Mouse (Mus musculus) right cerebral cortex, postnatal 4 days (tissue): ENCODE data around the gene Msl1.

Source experiments
- DNase-seq: peaks from one replicate; pipeline ENCODE4 v3.0.0-alpha.2; 2022

Gene Msl1

DNA sequence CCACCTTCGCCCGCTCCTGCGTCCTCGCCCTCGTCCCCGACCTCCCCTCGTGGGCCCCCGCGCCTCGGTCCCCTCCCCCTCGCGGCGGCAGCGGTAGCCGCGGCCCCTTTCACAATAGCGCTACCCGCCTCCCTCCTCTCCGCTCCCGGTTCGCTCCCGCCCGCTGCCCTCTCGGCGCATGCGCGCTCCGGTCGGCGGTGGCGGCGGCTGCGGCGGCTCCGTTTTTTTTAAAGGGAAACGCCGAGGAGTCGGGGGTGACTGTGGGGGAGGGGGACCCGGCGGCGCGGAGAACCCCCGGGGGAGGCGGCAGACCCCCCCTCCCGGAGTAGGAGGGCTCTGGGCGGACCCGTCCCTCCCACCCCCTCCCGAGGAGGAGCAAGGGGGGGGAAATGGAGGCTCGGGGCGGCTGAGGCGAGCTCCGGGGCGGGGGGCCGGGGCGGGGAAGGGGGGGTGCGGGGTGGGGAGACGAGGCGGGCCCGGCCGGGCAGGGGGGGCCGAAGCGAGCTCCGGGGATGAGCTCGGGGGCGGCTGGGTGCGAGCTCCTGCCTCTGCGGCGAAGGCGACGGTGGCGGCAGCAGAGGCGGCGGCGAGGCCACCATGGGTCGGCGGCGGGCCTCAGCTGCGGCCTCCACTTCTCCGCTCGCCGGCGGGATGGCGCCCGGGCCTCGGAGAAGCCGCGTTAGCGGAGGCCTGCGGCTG, at the start of gene Msl1:
Gene Msl1 (plus strand): TSS at position 502 of the 699 bp plus-strand sequence.
- DNase-seq, result peak; percentile 92

DNA sequence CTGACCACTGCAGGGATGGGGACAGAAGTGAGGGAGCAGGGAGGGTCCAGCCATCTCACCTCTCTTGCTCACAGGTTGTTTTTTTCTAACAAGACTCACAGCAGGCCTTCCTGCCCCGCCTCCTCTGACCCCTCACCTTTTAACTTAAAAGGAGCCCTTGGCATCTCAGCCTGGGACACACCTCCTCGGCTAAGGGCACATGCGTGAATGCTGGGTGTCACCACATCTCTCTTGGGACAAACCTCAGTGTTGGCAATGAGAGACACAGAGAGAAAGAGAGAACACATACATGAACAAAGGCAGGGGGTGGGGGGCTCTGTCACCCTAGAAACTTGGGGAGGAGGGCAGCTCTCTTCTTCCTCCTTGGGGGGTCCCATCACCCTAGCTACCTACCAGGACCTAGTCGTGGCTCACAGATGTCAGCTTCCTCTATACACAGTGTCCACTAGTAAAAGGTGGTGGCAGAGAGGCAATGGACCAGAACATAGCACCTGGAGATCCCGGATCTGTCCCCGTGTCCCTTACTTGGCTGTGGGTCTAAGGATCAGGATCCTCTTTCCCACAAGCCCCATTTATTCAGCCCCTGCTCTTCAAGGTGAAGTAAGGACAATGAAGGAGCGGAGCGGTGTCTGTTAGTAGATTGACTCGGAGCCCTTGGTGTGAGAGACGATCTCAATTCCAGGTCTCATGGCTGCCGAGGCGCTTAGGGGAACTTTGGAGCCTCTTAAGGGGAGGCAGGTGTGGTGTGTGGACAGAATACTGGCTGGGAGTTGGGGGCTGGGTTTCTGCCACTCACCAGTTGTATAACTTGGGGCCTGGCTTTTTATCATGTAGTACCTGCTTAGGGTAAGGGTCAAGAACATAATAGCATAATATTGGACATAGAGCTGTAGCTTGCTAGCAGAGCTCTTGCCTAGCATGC, 49.1 kb upstream of the Msl1 start:
- DNase-seq, result no peak

GRCm38 (mm10) chr11:98746855-98747693, 48.2 kb upstream of the Msl1 start:
- peak; percentile 90 for DNase-seq

DNA sequence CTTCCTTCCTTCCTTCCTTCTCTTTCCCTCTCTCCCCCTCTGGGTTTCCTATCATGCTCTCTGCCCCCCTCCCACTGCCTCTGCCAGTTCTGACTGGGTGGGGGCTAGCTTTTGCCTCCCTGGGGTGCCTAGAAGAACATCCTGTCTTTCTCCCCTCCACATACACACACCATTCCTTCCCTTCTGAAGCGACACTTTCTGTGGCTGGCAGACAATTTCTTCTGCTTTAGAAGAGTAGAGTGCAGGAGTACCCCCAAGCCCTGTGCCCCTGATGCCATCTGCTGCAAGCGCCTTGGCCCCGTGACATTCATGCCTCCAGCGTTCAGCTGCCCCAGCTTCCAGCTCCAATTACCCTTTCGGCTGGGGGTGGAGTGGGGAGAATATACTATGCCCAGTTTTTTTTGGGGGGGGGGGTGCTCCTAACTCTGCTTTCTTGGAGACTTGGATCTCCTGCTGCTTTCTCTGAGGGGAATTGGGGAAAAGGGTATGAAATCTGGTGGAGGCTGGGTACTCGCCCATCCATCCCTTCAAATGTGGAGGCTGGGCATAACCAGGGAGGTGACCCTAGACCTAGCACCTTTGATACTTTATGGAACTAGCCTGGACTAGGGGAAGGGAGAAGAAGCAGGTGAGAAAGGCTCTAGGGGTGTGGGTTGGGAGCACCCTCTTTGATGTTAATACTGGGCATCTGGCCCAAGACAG, 47.4 kb upstream of the Msl1 start:
- no peak for DNase-seq

GRCm38 (mm10) chr11:98748506-98749416, 46.6 kb upstream of the Msl1 start:
- no peak for DNase-seq

- peak; percentile 85 for DNase-seq
These were observed 45.6 kb upstream of the Msl1 start for GRCm38 (mm10) chr11:98749716-98750115.

- DNase-seq, result peak; percentile 89
These were observed 44.7 kb upstream of the Msl1 start for GRCm38 (mm10) chr11:98750351-98751201.

GRCm38 (mm10) chr11:98751221-98751782, 44.0 kb upstream of the Msl1 start:
- DNase-seq, result no peak

- DNase-seq, result no peak
These were observed 42.7 kb upstream of the Msl1 start for GRCm38 (mm10) chr11:98752562-98753140.

DNA sequence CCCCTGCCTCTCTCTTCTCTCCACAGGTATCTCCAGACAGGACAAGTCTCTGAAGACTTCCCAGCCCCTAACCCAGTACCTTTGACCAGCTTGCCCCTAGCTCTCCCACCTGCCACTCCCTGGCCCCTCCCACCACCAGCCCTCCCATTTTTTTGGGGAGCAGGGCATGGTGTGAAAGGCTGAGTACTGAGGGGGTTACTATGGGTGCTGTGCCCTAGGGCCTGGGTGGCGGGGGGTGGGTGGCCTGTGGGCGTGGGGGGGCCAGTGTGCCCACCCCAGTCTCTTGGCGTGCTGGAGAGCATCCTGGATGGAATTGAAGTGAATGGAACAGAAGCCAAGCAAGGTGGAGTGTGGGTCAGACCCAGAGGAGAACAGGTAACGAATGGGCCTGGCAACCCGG, 42.1 kb upstream of the Msl1 start:
- DNase-seq, result no peak

DNA sequence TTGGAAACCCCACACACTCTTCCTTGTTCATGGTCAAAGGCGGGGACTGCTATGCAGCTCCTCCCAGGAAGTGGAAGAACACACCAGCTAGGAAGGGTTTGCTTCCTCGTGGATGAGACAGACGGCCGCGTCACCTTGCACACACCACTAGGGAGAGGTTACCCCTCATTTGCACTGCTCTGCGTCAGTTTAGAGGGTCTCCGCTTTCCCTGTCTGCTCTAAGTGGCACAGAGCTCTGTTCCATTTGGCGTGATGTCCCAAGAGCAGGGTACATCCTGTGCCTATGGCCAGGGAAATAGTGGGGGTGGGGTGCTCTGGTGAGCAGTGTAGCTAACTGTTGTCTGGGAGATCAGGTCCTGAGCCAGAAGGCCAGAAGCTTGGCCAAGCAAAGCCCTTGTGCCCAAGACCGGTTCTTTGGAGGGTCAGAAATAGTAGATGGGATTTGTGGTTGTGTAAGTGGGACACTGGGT, 41.1 kb upstream of the Msl1 start:
- no peak for DNase-seq

DNA sequence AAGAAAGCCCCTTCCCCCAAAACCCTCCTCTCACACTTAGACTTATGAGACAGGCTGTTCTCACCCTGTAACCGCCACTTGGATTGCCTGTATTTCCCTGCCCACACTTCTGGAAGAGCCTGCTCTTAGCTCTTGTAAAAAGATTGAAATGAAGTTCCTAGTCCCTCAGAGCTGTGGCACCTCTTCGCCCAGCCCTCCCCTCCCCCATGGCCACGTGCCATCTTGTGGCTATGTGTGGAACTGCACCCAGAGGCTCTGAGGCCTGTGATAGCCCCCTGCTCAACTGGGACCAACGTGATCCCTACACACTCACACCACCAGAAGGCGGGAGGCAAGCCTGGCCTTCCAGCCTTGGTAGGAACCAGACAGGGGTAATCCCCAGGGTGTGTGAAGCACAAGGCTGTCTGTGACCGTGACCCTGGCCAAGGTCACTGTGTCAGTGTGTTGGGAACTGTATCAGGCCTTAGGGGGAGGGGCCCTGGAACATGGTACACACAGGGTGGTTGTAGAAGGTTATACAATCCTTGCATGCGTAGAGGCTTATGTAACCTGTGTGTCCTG, 40.6 kb upstream of the Msl1 start:
- peak; percentile 80 for DNase-seq

DNA sequence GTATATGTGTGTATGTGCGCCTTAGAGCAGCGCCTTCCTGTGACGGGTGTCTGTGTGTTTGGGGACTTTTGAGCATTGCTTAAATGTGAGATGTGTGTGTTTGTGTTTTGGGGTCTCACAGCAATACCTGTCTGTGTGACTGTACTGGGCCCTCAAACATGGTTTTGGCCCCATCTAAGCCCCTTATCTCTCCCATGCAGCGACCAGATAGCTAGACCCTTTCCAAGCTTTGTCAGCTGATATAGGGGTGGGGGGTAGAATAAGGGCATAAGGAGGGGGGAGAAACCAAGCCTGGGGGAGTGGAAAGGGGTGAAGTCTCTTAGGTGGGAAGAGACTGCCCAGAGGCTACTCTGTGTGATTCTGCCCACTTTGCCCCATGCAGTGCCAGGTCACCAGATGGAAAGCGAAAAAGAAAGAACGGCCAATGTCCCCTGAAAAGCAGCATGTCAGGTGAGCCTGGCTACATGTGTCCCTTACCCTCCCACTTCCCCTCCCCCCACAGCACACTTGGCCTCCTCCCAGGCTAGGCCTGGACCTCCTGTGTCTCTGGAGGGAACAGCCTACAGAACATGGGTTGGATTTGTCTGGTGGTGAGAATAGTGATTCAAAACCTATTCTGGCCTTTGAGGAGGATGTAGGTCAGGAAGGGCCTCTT, 39.5 kb upstream of the Msl1 start:
- DNase-seq, result no peak

DNA sequence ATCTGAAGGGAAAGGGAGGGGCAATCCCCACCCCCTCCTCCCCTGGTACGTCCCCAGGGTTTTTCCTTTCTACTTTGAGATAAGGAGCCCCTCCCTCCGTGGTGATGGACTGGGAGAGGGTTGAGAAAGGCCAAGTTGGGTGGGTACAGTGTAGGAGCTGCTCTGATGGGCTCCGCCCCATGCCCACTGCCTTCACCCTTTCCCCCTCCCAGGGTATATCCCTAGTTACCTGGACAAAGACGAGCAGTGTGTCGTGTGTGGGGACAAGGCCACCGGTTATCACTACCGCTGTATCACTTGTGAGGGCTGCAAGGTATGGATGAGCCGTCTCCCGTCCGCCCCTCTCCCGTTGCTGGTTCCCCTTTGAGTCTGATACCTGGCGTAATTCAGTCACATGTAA, 38.6 kb upstream of the Msl1 start:
- DNase-seq, result no peak

DNA sequence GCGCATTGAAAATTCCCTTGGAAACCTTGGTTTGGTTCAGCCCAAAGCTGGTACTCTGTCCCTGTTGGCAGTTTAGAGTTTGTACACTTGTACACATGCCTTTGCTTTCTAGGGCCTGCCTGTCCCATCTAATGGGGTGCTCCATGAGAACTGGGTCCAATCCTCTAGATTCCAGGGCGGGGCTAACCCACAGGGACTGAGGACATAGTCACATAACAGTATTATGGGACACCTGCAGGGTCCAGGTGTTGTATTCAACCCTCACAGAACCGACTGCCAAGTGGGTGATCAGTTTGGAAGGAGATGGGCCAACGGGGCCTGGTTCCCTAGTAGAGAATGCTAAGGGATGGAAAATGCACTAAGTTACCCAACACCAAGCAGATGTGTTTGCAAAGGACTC, 33.4 kb upstream of the Msl1 start:
- DNase-seq, result no peak

GRCm38 (mm10) chr11:98762756-98763501, 32.4 kb upstream of the Msl1 start:
- no peak for DNase-seq

DNA sequence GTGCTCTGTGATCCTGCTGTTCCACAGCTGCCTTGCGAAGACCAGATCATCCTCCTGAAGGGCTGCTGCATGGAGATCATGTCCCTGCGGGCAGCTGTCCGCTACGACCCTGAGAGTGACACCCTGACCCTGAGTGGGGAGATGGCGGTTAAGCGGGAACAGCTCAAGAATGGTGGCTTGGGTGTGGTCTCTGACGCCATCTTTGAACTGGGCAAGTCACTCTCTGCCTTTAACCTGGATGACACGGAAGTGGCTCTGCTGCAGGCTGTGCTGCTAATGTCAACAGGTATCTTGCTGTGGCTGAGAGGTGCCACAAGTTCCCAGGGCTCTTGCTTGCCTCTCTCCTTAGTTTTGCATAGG, 31.8 kb upstream of the Msl1 start:
- DNase-seq, result no peak

DNA sequence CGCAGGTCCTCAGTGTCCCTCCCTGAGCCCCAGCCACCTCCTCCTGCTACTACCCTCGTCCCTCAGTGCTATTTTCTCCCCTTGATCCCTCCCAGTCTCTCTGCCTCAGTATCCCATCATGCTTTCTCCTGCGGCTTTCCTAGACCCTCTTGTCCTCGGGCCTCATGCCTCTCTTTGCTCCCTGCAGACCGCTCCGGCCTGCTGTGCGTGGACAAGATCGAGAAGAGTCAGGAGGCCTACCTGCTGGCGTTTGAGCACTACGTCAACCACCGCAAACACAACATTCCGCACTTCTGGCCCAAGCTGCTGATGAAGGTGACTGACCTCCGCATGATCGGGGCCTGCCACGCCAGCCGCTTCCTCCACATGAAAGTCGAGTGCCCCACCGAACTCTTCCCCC, 31.2 kb upstream of the Msl1 start:
- no peak for DNase-seq
